18 mouse cellular contexts compared by ENCODE assay signal in the genomic region with DNA sequence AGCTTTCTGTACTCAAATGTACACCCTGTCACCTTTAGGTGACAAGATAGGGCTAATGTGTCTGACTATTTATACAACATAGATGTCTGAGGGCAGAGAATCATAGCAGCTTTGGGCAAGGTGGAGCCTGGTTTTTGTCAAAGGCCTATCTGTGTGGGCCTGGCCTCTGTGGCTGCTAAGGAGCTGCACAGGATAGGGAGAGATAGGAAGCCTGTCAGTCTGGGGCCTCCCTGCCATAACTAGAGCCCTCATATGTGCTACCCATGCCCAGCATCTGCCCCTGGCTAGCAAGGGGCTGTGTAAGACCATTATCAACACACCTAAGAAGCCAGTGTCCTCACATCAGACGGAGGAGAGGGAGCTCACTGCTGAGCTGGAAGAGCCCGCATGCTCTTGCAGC. TPM values are rescaled to one million over a fixed set of nuclear protein-coding genes. Genes with fewer than 3 reads are reported as not detected.
A peak's percentile ranks its signal among the peaks of the same experiment; 100 is the strongest.
DNase-seq lines count a peak whose midpoint lies in the region; ATAC-seq and TF ChIP-seq lines count a peak whose summit lies in the region.
"Had no signal": no experiment of that assay in that cellular context is flagged by ENCODE, and none has a peak within 500 bp of the region (broad histone marks: within the 10 kb centered on the region; RNA-seq: fewer than 3 reads in every experiment).

No protein-coding gene starts in this region.

- WGBS in heart, embryonic 11.5 days (ENCODE audit: insufficient replicate concordance), result 74% methylated on average over 2 of the region's 2 CpGs
- 94% methylated on average over 2 of the region's 2 CpGs for WGBS in limb, embryonic 13.5 days
- 89% methylated on average over 2 of the region's 2 CpGs for WGBS in limb, embryonic 10.5 days
- 97% methylated on average over 2 of the region's 2 CpGs for WGBS in midbrain, postnatal 0 days
- WGBS in midbrain, embryonic 14.5 days, result 84% methylated on average over 2 of the region's 2 CpGs
- WGBS in forebrain, embryonic 14.5 days, result 79% methylated on average over 2 of the region's 2 CpGs

- no peak for DNase-seq in heart, postnatal 4 days
- no peak for DNase-seq in limb, embryonic 10.5 days (ENCODE audit: low spot score)
- DNase-seq in midbrain, postnatal 0 days (ENCODE audit: low spot score), result no peak
- DNase-seq in midbrain, embryonic 14.5 days, result no peak
- DNase-seq in forebrain, embryonic 14.5 days (ENCODE audit: low spot score), result no peak
- DNase-seq: adrenal gland, postnatal 10 days; cerebellum, adult 11 months; cerebellum, adult 8-10 months; cerebellum, postnatal 14 days; gastrocnemius, postnatal 10 days; heart, adult 2 months had no signal

- peak overlapping the region; percentile 28; the same call in 1 of the 2 replicates for H3K9ac ChIP-seq in heart, embryonic 11.5 days (ENCODE audit: low read depth, low read length)
- 0 out of 2 replicates have a peak overlapping the region, but pooled peaks have one; percentile 19 for H3K9ac ChIP-seq in limb, embryonic 13.5 days
- H3K9ac ChIP-seq in midbrain, postnatal 0 days (replicated peaks; ENCODE audit: low read length, poor library complexity, severe bottlenecking), result 0 out of 2 replicates have a peak overlapping the region, but pooled peaks have one; percentile 13
- no peak overlapping the region for H3K9ac ChIP-seq in midbrain, embryonic 14.5 days (replicated peaks; ENCODE audit: low read length)
- no peak overlapping the region for H3K9ac ChIP-seq in forebrain, embryonic 14.5 days (ENCODE audit: low read length)
- H3K9ac ChIP-seq: embryonic facial prominence, embryonic 12.5 days; hindbrain, embryonic 14.5 days had no signal

- no peak overlapping the region for H3K4me3 ChIP-seq in heart, embryonic 11.5 days (ENCODE audit: low read depth, low read length)
- H3K4me3 ChIP-seq in limb, embryonic 13.5 days, result no peak overlapping the region
- H3K4me3 ChIP-seq in limb, embryonic 10.5 days, result no peak overlapping the region
- H3K4me3 ChIP-seq in midbrain, postnatal 0 days (ENCODE audit: low read depth, low read length), result no peak overlapping the region
- H3K4me3 ChIP-seq in midbrain, embryonic 14.5 days (replicated peaks; ENCODE audit: low read depth, low read length), result no peak overlapping the region
- no peak overlapping the region for H3K4me3 ChIP-seq in forebrain, embryonic 14.5 days (ENCODE audit: low read depth, low read length)
- H3K4me3 ChIP-seq: embryonic facial prominence, embryonic 12.5 days; heart, adult 2 months had no signal

- TF ChIP-seq CTCF in midbrain, postnatal 0 days (IDR thresholded peaks at IDR 0.05), result no peak

- no peak overlapping the region for H3K4me2 ChIP-seq in heart, embryonic 11.5 days
- H3K4me2 ChIP-seq in limb, embryonic 13.5 days (replicated peaks), result no peak overlapping the region
- no peak overlapping the region for H3K4me2 ChIP-seq in midbrain, postnatal 0 days (ENCODE audit: low read depth, low read length, poor library complexity, severe bottlenecking)
- no peak overlapping the region for H3K4me2 ChIP-seq in midbrain, embryonic 14.5 days (ENCODE audit: low read length)
- no peak overlapping the region for H3K4me2 ChIP-seq in forebrain, embryonic 14.5 days (ENCODE audit: low read length)
- H3K4me2 ChIP-seq: embryonic facial prominence, embryonic 12.5 days; hindbrain, embryonic 14.5 days had no signal

- H3K4me1 ChIP-seq in heart, embryonic 11.5 days (ENCODE audit: control insufficient read depth, insufficient read depth, low read length), result peaks cover 21% of the 10 kb centered on the region
- H3K4me1 ChIP-seq in limb, embryonic 13.5 days, result no peaks in the 10 kb centered on the region
- H3K4me1 ChIP-seq in limb, embryonic 10.5 days, result 0 out of 2 replicates have a peak, but pooled peaks cover 3% of the 10 kb centered on the region
- no peaks in the 10 kb centered on the region for H3K4me1 ChIP-seq in midbrain, postnatal 0 days (ENCODE audit: insufficient read depth, low read length)
- H3K4me1 ChIP-seq in midbrain, embryonic 14.5 days (ENCODE audit: control insufficient read depth, insufficient read depth, low read length), result no peaks in the 10 kb centered on the region
- H3K4me1 ChIP-seq in forebrain, embryonic 14.5 days (ENCODE audit: control insufficient read depth, insufficient read depth, low read length), result no peaks in the 10 kb centered on the region
- H3K4me1 ChIP-seq: embryonic facial prominence, embryonic 12.5 days had no signal

- no peak overlapping the region for H3K27ac ChIP-seq in heart, embryonic 11.5 days (ENCODE audit: low read depth, low read length)
- H3K27ac ChIP-seq in limb, embryonic 13.5 days, result no peak overlapping the region
- H3K27ac ChIP-seq in limb, embryonic 10.5 days, result no peak overlapping the region
- no peak overlapping the region for H3K27ac ChIP-seq in midbrain, postnatal 0 days (ENCODE audit: low read depth, low read length)
- no peak overlapping the region for H3K27ac ChIP-seq in midbrain, embryonic 14.5 days (replicated peaks; ENCODE audit: low read depth, low read length)
- no peak overlapping the region for H3K27ac ChIP-seq in forebrain, embryonic 14.5 days (ENCODE audit: low read depth, low read length)
- H3K27ac ChIP-seq: embryonic facial prominence, embryonic 12.5 days; heart, adult 2 months; hindbrain, embryonic 14.5 days had no signal

- no peaks in the 10 kb centered on the region for H3K27me3 ChIP-seq in heart, embryonic 11.5 days (ENCODE audit: control insufficient read depth, insufficient read depth, low read length)
- H3K27me3 ChIP-seq in limb, embryonic 13.5 days, result no peaks in the 10 kb centered on the region
- no peaks in the 10 kb centered on the region for H3K27me3 ChIP-seq in limb, embryonic 10.5 days (ENCODE audit: low read depth, poor library complexity, severe bottlenecking)
- no peaks in the 10 kb centered on the region for H3K27me3 ChIP-seq in midbrain, postnatal 0 days (ENCODE audit: insufficient read depth, low read length)
- H3K27me3 ChIP-seq in midbrain, embryonic 14.5 days (ENCODE audit: control insufficient read depth, insufficient read depth, low read length), result no peaks in the 10 kb centered on the region
- H3K27me3 ChIP-seq in forebrain, embryonic 14.5 days (replicated peaks; ENCODE audit: control insufficient read depth, insufficient read depth, low read length), result no peaks in the 10 kb centered on the region
- H3K27me3 ChIP-seq: embryonic facial prominence, embryonic 12.5 days had no signal

- H3K36me3 ChIP-seq in heart, embryonic 11.5 days (ENCODE audit: control insufficient read depth, insufficient read depth, low read length), result peaks cover 5% of the 10 kb centered on the region; the same call in 1 of the 2 replicates
- peaks cover 45% of the 10 kb centered on the region for H3K36me3 ChIP-seq in limb, embryonic 13.5 days
- peaks cover 39% of the 10 kb centered on the region for H3K36me3 ChIP-seq in limb, embryonic 10.5 days
- peaks cover 14% of the 10 kb centered on the region for H3K36me3 ChIP-seq in midbrain, postnatal 0 days (ENCODE audit: insufficient read depth, low read length)
- H3K36me3 ChIP-seq in midbrain, embryonic 14.5 days (ENCODE audit: control insufficient read depth, insufficient read depth, low read length), result peaks cover 23% of the 10 kb centered on the region
- peaks cover 22% of the 10 kb centered on the region for H3K36me3 ChIP-seq in forebrain, embryonic 14.5 days (ENCODE audit: control insufficient read depth, insufficient read depth, low read length)

- no peak for ATAC-seq in heart, embryonic 11.5 days (replicated peaks; ENCODE audit: insufficient number of reproducible peaks, low FRiP score, low TSS enrichment)
- no peak for ATAC-seq in limb, embryonic 13.5 days (ENCODE audit: low FRiP score, low read depth)
- no peak for ATAC-seq in midbrain, postnatal 0 days (ENCODE audit: low FRiP score)
- no peak for ATAC-seq in midbrain, embryonic 14.5 days (ENCODE audit: low FRiP score, low TSS enrichment)
- ATAC-seq in forebrain, embryonic 14.5 days, result no peak
- ATAC-seq: forebrain, embryonic 16.5 days had no signal

- no peaks in the 10 kb centered on the region for H3K9me3 ChIP-seq in heart, embryonic 11.5 days (replicated peaks; ENCODE audit: control insufficient read depth, low read length)
- H3K9me3 ChIP-seq in limb, embryonic 13.5 days, result no peaks in the 10 kb centered on the region
- H3K9me3 ChIP-seq in limb, embryonic 10.5 days (replicated peaks), result no peaks in the 10 kb centered on the region
- no peaks in the 10 kb centered on the region for H3K9me3 ChIP-seq in midbrain, postnatal 0 days (ENCODE audit: low read length)
- no peaks in the 10 kb centered on the region for H3K9me3 ChIP-seq in midbrain, embryonic 14.5 days (ENCODE audit: control insufficient read depth, low read length)
- no peaks in the 10 kb centered on the region for H3K9me3 ChIP-seq in forebrain, embryonic 14.5 days (replicated peaks; ENCODE audit: control insufficient read depth, low read length)
- H3K9me3 ChIP-seq: embryonic facial prominence, embryonic 12.5 days had no signal

RNA-seq across cellular contexts. Expression of gene Nanos3, which starts 17.3 kb away (rescaled TPM):
- polyA plus RNA-seq in heart, embryonic 11.5 days (2014; fragmentation: Nextera tagmentation; extraction: Ambion mirVana), result 1.4 and 2.8 TPM in 2 replicates
- 1 to 10 TPM; 3.6 to 4.3 TPM for total RNA-seq in heart, postnatal 4 days (2021)
- polyA plus RNA-seq in limb, embryonic 13.5 days (2015; fragmentation: Nextera tagmentation; extraction: Ambion mirVana), result 5.7 TPM in 2 replicates
- 3.1 and 3.2 TPM in 2 replicates for polyA plus RNA-seq in limb, embryonic 10.5 days (2016; fragmentation: Nextera tagmentation; extraction: Ambion mirVana)
- total RNA-seq in midbrain, postnatal 0 days (2014; rRNA removed), result 0.27 and 4.6 TPM in 2 replicates
- 14.0 and 15.3 TPM in 2 replicates for polyA plus RNA-seq in midbrain, postnatal 0 days (2015; fragmentation: Nextera tagmentation; extraction: Ambion mirVana)
- polyA plus RNA-seq in midbrain, embryonic 14.5 days (2014; fragmentation: Nextera tagmentation; extraction: Ambion mirVana), result 9.4 and 11.7 TPM in 2 replicates
- 4.5 and 8.3 TPM in 2 replicates for polyA plus RNA-seq in forebrain, embryonic 14.5 days (2014; fragmentation: Nextera tagmentation; extraction: Ambion mirVana)
- total RNA-seq: hematopoietic stem cell, adult 5-6 weeks had no signal

RNA-seq across cellular contexts. Expression of gene 4930432K21Rik, which starts 19.9 kb away (rescaled TPM):
- polyA plus RNA-seq in heart, embryonic 11.5 days (2014; fragmentation: Nextera tagmentation; extraction: Ambion mirVana), result 0.44 and 0.59 TPM in 2 replicates
- total RNA-seq in heart, postnatal 4 days (2021), result under 1 TPM; 0.38 to 0.60 TPM
- polyA plus RNA-seq in limb, embryonic 13.5 days (2015; fragmentation: Nextera tagmentation; extraction: Ambion mirVana), result 1.6 and 2.0 TPM in 2 replicates
- polyA plus RNA-seq in limb, embryonic 10.5 days (2016; fragmentation: Nextera tagmentation; extraction: Ambion mirVana), result 1.5 and 2.3 TPM in 2 replicates
- 5.6 and 5.7 TPM in 2 replicates for total RNA-seq in midbrain, postnatal 0 days (2014; rRNA removed)
- polyA plus RNA-seq in midbrain, postnatal 0 days (2015; fragmentation: Nextera tagmentation; extraction: Ambion mirVana), result 2.2 and 2.4 TPM in 2 replicates
- polyA plus RNA-seq in midbrain, embryonic 14.5 days (2014; fragmentation: Nextera tagmentation; extraction: Ambion mirVana), result 1.8 and 1.9 TPM in 2 replicates
- polyA plus RNA-seq in forebrain, embryonic 14.5 days (2014; fragmentation: Nextera tagmentation; extraction: Ambion mirVana), result 1.7 and 2.3 TPM in 2 replicates

RNA-seq across cellular contexts. Expression of gene Cc2d1a, which starts 20.0 kb away (rescaled TPM):
- polyA plus RNA-seq in heart, embryonic 11.5 days (2014; fragmentation: Nextera tagmentation; extraction: Ambion mirVana), result 11.1 and 12.6 TPM in 2 replicates
- 10 to 100 TPM; 12.6 to 15.6 TPM for total RNA-seq in heart, postnatal 4 days (2021)
- 27.6 and 29.3 TPM in 2 replicates for polyA plus RNA-seq in limb, embryonic 13.5 days (2015; fragmentation: Nextera tagmentation; extraction: Ambion mirVana)
- polyA plus RNA-seq in limb, embryonic 10.5 days (2016; fragmentation: Nextera tagmentation; extraction: Ambion mirVana), result 22.6 and 24.8 TPM in 2 replicates
- 86.1 and 101 TPM in 2 replicates for total RNA-seq in midbrain, postnatal 0 days (2014; rRNA removed)
- polyA plus RNA-seq in midbrain, postnatal 0 days (2015; fragmentation: Nextera tagmentation; extraction: Ambion mirVana), result 65.9 and 70.7 TPM in 2 replicates
- polyA plus RNA-seq in midbrain, embryonic 14.5 days (2014; fragmentation: Nextera tagmentation; extraction: Ambion mirVana), result 28.9 and 33.1 TPM in 2 replicates
- 14.7 and 21.7 TPM in 2 replicates for polyA plus RNA-seq in forebrain, embryonic 14.5 days (2014; fragmentation: Nextera tagmentation; extraction: Ambion mirVana)

RNA-seq across cellular contexts. Expression of gene Podnl1, which starts 41.9 kb away (rescaled TPM):
- 0.14 TPM in 1 of 2 replicates, not detected in the other for polyA plus RNA-seq in heart, embryonic 11.5 days (2014; fragmentation: Nextera tagmentation; extraction: Ambion mirVana)
- total RNA-seq in heart, postnatal 4 days (2021), result not detected
- 1.9 and 2.2 TPM in 2 replicates for polyA plus RNA-seq in limb, embryonic 13.5 days (2015; fragmentation: Nextera tagmentation; extraction: Ambion mirVana)
- polyA plus RNA-seq in limb, embryonic 10.5 days (2016; fragmentation: Nextera tagmentation; extraction: Ambion mirVana), result 0.29 TPM in 1 of 2 replicates, not detected in the other
- total RNA-seq in midbrain, postnatal 0 days (2014; rRNA removed), result 0.05 and 0.19 TPM in 2 replicates
- 0.38 and 0.56 TPM in 2 replicates for polyA plus RNA-seq in midbrain, postnatal 0 days (2015; fragmentation: Nextera tagmentation; extraction: Ambion mirVana)
- 0.63 and 0.68 TPM in 2 replicates for polyA plus RNA-seq in midbrain, embryonic 14.5 days (2014; fragmentation: Nextera tagmentation; extraction: Ambion mirVana)
- 0.22 and 0.23 TPM in 2 replicates for polyA plus RNA-seq in forebrain, embryonic 14.5 days (2014; fragmentation: Nextera tagmentation; extraction: Ambion mirVana)
- total RNA-seq: heart, adult 2 months had no signal
- polyA plus RNA-seq: cortical plate, adult 2 months had no signal

Comparison
In these comparisons a context has a peak if more than half of its experiments do, and no peak if none do; other contexts are left out.
1. H3K9ac ChIP-seq: peak in heart, embryonic 11.5 days (single experiment), limb, embryonic 13.5 days (single experiment) and midbrain, postnatal 0 days (single experiment); none in midbrain, embryonic 14.5 days (single experiment) and forebrain, embryonic 14.5 days (single experiment).